Mouse (Mus musculus) forebrain, embryonic 15.5 days (tissue): ENCODE data around the gene Tmem220. TPM values are rescaled to one million over a fixed set of nuclear protein-coding genes. Genes with fewer than 3 reads are reported as not detected.
"Not testable (repeated sequence)": the region's sequence is repeated elsewhere in the genome, so short reads cannot be mapped to it uniquely, and the experiment has no call there.

Experiments
- ATAC-seq: fragments of 200-750 bp; cut with Nextera tagmentation; replicated peaks from 2 replicates; pipeline ENCODE4 v1.8.0; 2017; ENCODE audit warnings: mild to moderate bottlenecking, moderate TSS enrichment, moderate library complexity
- H3K27ac ChIP-seq: fragments of 300-500 bp; sonication (generic); replicated peaks from 2 replicates; pipeline ENCODE4 v1.5.1; 2015; ENCODE audit warnings: mild to moderate bottlenecking, inconsistent platforms
- H3K27me3 ChIP-seq: fragments of 300-500 bp; sonication (generic); 2 replicates; pipeline ENCODE4 v1.6.1; 2015; ENCODE audit warnings: inconsistent platforms
- H3K36me3 ChIP-seq: fragments of 300-500 bp; sonication (generic); 2 replicates; pipeline ENCODE4 v1.6.1; 2015; ENCODE audit warnings: mild to moderate bottlenecking, inconsistent platforms
- H3K4me1 ChIP-seq: fragments of 300-500 bp; sonication (generic); 2 replicates; pipeline ENCODE4 v1.6.1; 2015; ENCODE audit warnings: inconsistent platforms
- H3K4me2 ChIP-seq: fragments of 300-500 bp; sonication (generic); replicated peaks from 2 replicates; pipeline ENCODE4 v1.6.1; 2015; ENCODE audit warnings: mild to moderate bottlenecking, inconsistent platforms
- H3K4me3 ChIP-seq: fragments of 300-500 bp; sonication (generic); 2 replicates; pipeline ENCODE4 v1.5.1; 2015; ENCODE audit warnings: mild to moderate bottlenecking, inconsistent platforms
- H3K9ac ChIP-seq: fragments of 300-500 bp; sonication (generic); replicated peaks from 2 replicates; pipeline ENCODE4 v1.6.1; 2015; ENCODE audit warnings: mild to moderate bottlenecking, inconsistent platforms
- H3K9me3 ChIP-seq: fragments of 300-500 bp; sonication (generic); 2 replicates; pipeline ENCODE4 v1.6.1; 2016; ENCODE audit warnings: inconsistent platforms
- WGBS: fragments of 180-500 bp; shearing (Covaris S2); methylation state at CpG from one replicate; pipeline ENCODE4 v1.1.7; 2015; ENCODE audit warnings: mixed read lengths; 5-methylcytosine and 5-hydroxymethylcytosine counted together
- polyA plus RNA-seq: library from polyadenylated mRNA; unstranded; fragments of >200 nt; fragmentation: Nextera tagmentation; extraction: Ambion mirVana; gene quantifications from 2 replicates; pipeline ENCODE4 v1.2.1, GENCODE M21; 2015

The Tmem220 gene
- polyA plus RNA-seq, 1 experiment from 2014 or later: 0.55 TPM

GRCm38 (mm10) chr11:67022354-67023115 is 2.4 kb upstream of the Tmem220 start:
- Histone ChIP-seq H3K4me1 (peaks cover 24% of the 10 kb centered on the region), H3K27ac (no peak overlapping the region), H3K9me3 (no peaks in the 10 kb centered on the region), H3K9ac (no peak overlapping the region), H3K4me3 (no peak overlapping the region), H3K36me3 (no peaks in the 10 kb centered on the region), H3K4me2 (no peak overlapping the region), H3K27me3 (no peaks in the 10 kb centered on the region)
- no peak for ATAC-seq
- WGBS: 89% methylated on average over 13 of the region's 13 CpGs

DNA sequence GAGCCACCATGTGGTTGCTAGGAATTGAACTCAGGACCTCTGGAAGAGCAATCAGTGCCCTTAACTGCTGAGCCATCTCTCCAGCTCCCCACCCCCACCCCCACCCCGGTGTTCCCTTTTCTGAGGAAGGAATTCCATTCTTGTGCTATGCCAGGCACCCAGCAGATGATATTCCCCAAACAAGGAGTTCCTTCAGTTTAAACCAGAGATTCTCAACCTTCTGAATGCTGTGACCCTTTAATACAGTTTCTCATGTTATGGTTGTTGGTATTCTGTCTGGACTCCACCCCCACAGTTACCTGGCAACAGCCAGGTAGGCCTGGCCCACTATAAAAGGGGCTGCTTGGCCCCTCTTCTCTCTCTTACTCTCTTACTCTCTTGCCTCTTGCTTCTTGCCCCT is 1.8 kb upstream of the Tmem220 start:
- H3K9me3 ChIP-seq, H3K4me3 ChIP-seq, H3K27me3 ChIP-seq, H3K27ac ChIP-seq, H3K4me2 ChIP-seq, ATAC-seq, H3K9ac ChIP-seq, H3K36me3 ChIP-seq: not testable (repeated sequence)
- 33% methylated on average over 1 of the region's 1 CpGs for WGBS
- peaks cover 20% of the 10 kb centered on the region for H3K4me1 ChIP-seq

GRCm38 (mm10) chr11:67023802-67024340 is 1.1 kb upstream of the Tmem220 start:
- H3K4me2 ChIP-seq: peak overlapping the region; percentile 56
- H3K36me3 ChIP-seq: no peaks in the 10 kb centered on the region
- WGBS: 10% methylated on average over 6 of the region's 6 CpGs
- H3K9ac ChIP-seq: no peak overlapping the region
- H3K27me3 ChIP-seq: no peaks in the 10 kb centered on the region
- H3K4me1 ChIP-seq: peaks cover 20% of the 10 kb centered on the region
- no peak for ATAC-seq
- H3K4me3 ChIP-seq: no peak overlapping the region
- H3K9me3 ChIP-seq: no peaks in the 10 kb centered on the region
- no peak overlapping the region; the same call in 1 of the 2 replicates for H3K27ac ChIP-seq

DNA sequence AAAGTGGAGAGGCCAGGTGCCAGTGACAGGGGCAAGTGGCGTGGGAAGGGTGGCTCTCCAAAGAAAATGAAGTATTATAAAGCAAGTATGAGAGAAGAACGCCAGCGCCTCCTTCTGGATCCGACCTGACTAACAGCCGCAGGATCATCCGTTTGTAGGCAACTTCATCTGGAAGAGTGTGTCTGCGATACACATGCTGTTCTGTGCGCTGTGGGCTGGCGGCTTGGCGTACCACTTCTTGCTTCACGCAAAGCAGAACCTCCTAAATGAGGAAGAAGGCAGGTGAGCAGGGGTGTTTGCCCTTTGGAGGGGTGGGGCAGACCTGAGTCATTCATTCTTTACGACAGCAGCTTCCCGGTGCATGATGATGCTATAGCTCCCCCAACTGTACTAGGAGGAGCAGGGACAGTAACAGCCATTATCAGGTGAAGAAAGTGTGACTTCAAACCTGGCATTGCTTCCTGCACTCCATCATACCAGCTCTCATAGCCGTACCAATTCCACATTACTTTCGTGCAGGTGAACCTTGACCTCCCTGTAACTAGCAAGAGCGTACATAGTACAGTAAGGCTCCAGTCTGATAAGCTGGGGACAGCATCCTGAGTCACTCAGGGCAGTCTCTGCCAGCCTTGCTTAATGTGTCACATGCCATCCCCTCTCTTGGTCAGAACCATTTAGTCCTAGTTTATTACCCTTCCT is 6.1 kb downstream of the Tmem220 start:
- H3K9ac ChIP-seq: no peak overlapping the region
- H3K36me3 ChIP-seq: no peaks in the 10 kb centered on the region
- H3K27ac ChIP-seq: no peak overlapping the region
- no peak for ATAC-seq
- H3K9me3 ChIP-seq: no peaks in the 10 kb centered on the region
- H3K4me2 ChIP-seq: no peak overlapping the region
- no peaks in the 10 kb centered on the region for H3K27me3 ChIP-seq
- WGBS: 63% methylated on average over 16 of the region's 16 CpGs
- H3K4me3 ChIP-seq: no peak overlapping the region
- no peaks in the 10 kb centered on the region for H3K4me1 ChIP-seq

DNA sequence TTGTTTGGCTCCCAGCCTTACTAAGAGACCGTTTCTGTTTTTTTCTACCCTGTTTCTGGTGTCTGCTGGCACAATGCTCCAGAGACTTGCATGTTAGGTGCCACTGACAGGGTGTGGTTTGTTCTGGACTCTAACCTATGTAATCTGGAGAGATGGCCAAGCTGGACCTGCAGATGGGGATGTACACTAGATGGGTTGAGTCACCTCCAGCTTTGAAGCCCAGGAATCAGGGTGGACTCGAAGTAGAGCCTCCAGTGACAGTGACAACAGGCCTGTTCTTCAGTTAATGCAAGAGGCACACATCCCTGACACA is 6.6 kb downstream of the Tmem220 start:
- no peaks in the 10 kb centered on the region for H3K36me3 ChIP-seq
- H3K4me3 ChIP-seq: no peak overlapping the region
- no peaks in the 10 kb centered on the region for H3K4me1 ChIP-seq
- no peak overlapping the region for H3K27ac ChIP-seq
- H3K9me3 ChIP-seq: no peaks in the 10 kb centered on the region
- no peak overlapping the region for H3K9ac ChIP-seq
- no peak for ATAC-seq
- H3K27me3 ChIP-seq: no peaks in the 10 kb centered on the region
- WGBS: 80% methylated on average over 2 of the region's 2 CpGs
- H3K4me2 ChIP-seq: no peak overlapping the region

DNA sequence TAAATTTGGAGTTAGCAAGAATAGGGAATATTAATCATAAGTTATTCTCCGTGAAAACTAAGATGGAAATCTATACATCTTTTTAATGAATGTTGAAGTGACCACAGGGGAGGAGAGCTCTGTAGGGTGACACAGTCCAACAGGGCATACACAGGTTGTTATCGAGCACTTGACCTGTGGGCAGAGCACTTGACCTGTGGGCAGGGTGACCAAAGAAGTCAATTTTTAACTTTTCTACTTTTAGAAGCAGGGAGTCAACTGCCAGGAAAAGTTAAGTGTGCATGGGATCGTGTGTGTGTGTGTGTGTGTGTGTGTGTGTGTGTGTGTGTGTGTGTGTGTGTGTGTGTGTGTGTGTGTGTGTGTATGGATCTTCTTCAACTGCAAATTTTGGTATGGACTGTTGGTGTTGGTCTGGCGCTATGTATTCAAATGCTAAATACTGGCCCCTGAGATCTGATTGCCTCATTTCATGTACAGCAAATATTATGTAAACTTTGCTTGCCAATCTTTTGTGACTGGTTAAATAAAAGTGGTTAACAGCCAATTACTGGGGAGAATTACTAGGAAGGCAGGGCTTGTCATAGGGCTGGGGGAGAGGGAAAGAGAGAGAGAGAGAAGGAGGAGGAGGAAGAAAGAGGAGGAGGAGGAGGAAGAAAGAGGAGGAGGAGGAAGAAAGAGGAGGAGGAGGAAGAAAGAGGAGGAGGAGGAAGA is 10.0 kb downstream of the Tmem220 start:
- Histone ChIP-seq H3K4me2 (no peak overlapping the region), H3K9me3 (no peaks in the 10 kb centered on the region), H3K9ac (no peak overlapping the region), H3K4me1 (no peaks in the 10 kb centered on the region), H3K27me3 (no peaks in the 10 kb centered on the region), H3K36me3 (peaks cover 24% of the 10 kb centered on the region), H3K4me3 (no peak overlapping the region), H3K27ac (no peak overlapping the region)
- WGBS: 79% methylated on average over 4 of the region's 4 CpGs
- no peak for ATAC-seq

GRCm38 (mm10) chr11:67036229-67036628 is 11.3 kb downstream of the Tmem220 start:
- 92% methylated on average over 6 of the region's 6 CpGs for whole genome bisulfite sequencing
- H3K4me3 ChIP-seq: no peak overlapping the region
- H3K9me3 ChIP-seq: no peaks in the 10 kb centered on the region
- no peak overlapping the region for H3K27ac ChIP-seq
- no peak overlapping the region for H3K9ac ChIP-seq
- H3K27me3 ChIP-seq: no peaks in the 10 kb centered on the region
- H3K36me3 ChIP-seq: peaks cover 37% of the 10 kb centered on the region
- H3K4me2 ChIP-seq: no peak overlapping the region
- ATAC-seq: no peak
- no peaks in the 10 kb centered on the region for H3K4me1 ChIP-seq

DNA sequence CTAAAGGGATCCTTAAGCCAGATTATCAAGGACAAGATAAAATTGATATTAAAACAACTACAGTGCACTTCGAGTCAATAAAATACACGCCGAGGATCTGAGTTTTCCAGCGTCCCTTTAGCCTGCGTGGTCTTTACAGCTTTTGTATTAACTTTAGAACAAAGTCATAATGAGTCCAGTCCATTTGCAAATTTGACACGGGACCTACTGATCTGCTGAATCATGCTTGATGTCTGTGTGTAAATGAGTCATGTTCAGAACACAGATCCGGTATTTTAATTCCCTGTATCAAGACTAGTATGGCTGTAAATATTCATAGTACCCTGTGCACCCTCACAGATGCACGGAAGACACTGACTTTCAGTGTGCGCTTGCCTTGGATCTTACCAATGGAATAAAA is 11.9 kb downstream of the Tmem220 start:
- no peaks in the 10 kb centered on the region for H3K9me3 ChIP-seq
- no peak for ATAC-seq
- H3K36me3 ChIP-seq: peaks cover 42% of the 10 kb centered on the region
- no peak overlapping the region for H3K4me2 ChIP-seq
- WGBS: 92% methylated on average over 9 of the region's 9 CpGs
- H3K27me3 ChIP-seq: no peaks in the 10 kb centered on the region
- H3K27ac ChIP-seq: no peak overlapping the region
- H3K4me3 ChIP-seq: no peak overlapping the region
- no peak overlapping the region for H3K9ac ChIP-seq
- H3K4me1 ChIP-seq: no peaks in the 10 kb centered on the region

DNA sequence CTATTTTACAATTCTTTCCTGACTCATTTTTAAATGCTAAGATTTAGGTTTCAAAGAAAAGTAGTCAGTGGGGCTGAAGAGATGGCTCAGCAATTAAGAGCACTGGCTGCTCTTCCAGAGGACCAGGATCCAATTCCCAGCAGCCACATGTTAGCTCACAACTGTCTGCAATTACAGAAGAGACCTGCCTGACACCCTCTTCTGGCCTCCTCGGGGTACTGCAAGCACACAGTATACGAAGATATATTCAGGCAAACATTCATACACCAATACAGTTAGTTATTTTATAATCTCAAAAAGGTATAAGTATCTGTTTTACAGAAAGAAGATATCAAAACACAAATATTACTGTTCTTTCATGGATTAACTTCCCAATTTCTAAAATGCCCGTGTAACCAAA is 14.8 kb downstream of the Tmem220 start:
- Histone ChIP-seq H3K27me3 (no peaks in the 10 kb centered on the region), H3K4me2 (no peak overlapping the region), H3K27ac (no peak overlapping the region), H3K36me3 (peaks cover 42% of the 10 kb centered on the region), H3K9me3 (no peaks in the 10 kb centered on the region), H3K4me1 (no peaks in the 10 kb centered on the region), H3K9ac (no peak overlapping the region), H3K4me3 (no peak overlapping the region)
- 94% methylated on average over 3 of the region's 3 CpGs for WGBS
- no peak for ATAC-seq

GRCm38 (mm10) chr11:67040483-67040882 is 15.5 kb downstream of the Tmem220 start:
- no peaks in the 10 kb centered on the region for H3K9me3 ChIP-seq
- H3K9ac ChIP-seq: no peak overlapping the region
- no peaks in the 10 kb centered on the region for H3K4me1 ChIP-seq
- no peaks in the 10 kb centered on the region for H3K27me3 ChIP-seq
- H3K27ac ChIP-seq: no peak overlapping the region
- H3K4me3 ChIP-seq: no peak overlapping the region
- no peak for ATAC-seq
- peaks cover 42% of the 10 kb centered on the region for H3K36me3 ChIP-seq
- H3K4me2 ChIP-seq: no peak overlapping the region
- WGBS: 98% methylated on average over 6 of the region's 6 CpGs

DNA sequence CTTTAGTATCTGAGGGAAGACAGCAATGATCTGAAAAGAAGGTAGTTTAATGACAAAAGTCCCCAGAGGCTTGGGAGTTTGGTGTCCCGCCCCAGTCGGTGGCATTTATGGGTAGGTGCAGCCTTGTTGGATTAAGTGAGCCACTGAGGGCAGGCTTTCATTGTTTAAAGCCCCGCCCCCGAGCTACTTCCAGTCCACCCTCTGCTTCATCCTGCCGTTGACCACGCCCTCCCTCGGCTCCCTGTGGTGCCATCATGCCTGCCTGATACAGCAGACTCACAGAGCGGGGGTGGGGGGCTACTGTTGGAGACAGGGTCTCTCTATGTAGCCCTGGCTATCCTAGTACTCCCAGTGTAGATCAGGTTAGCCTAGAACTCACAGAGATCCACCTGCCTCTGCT is 18.1 kb downstream of the Tmem220 start:
- Histone ChIP-seq H3K9ac (no peak overlapping the region), H3K27me3 (no peaks in the 10 kb centered on the region), H3K4me3 (no peak overlapping the region), H3K36me3 (peaks cover 35% of the 10 kb centered on the region), H3K27ac (no peak overlapping the region), H3K4me2 (no peak overlapping the region), H3K9me3 (no peaks in the 10 kb centered on the region), H3K4me1 (no peaks in the 10 kb centered on the region)
- no peak for ATAC-seq
- WGBS: 33% methylated on average over 8 of the region's 8 CpGs

GRCm38 (mm10) chr11:67044959-67045358 is 20.0 kb downstream of the Tmem220 start:
- Histone ChIP-seq H3K9ac (no peak overlapping the region), H3K27ac (no peak overlapping the region), H3K27me3 (no peaks in the 10 kb centered on the region), H3K9me3 (no peaks in the 10 kb centered on the region), H3K4me3 (no peak overlapping the region), H3K36me3 (peaks cover 18% of the 10 kb centered on the region), H3K4me1 (no peaks in the 10 kb centered on the region), H3K4me2 (no peak overlapping the region)
- 91% methylated on average over 6 of the region's 6 CpGs for WGBS
- ATAC-seq: no peak
